In the genomic region with DNA sequence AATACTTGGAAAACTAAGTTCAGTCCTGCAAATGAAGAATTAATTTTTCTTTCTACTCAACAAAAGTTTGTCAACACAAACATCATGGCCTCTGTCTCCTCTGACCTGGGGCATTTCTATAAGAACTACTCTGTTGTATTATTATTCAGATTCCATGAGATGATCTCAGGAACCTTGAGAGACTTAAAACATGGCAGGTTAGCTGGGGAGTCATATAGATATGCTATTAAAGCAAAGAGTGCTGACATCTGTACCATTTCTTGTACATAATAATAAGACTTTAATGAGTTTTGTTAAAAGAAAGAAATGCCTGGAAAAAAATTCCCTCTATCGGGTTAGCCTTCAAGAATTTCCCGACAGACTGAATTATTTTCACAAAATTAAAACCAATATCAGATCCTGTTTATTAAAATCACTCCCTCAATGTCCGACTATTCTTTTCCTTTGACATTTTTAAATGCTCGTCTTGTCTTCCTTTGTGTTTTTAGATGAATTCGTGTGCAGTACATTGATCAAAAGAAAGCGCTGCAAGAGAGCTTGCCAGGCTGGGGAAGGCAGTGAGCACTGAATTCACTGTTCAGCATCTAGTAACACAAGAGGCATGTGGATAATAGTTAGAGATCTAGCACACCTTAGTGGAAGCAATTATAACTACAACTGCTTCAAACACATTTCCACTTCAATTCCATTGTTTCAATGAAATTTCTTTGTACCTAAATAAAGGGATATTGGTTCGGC, we compare ENCODE assay signal across 7 mouse cellular contexts.
DNase-seq lines count a peak whose midpoint lies in the region; ATAC-seq and TF ChIP-seq lines count a peak whose summit lies in the region.

No protein-coding gene starts in this region.

- no peaks in the 10 kb centered on the region for H3K4me1 ChIP-seq in ES-E14 (ENCODE audit: control insufficient read depth in 2 of 2, insufficient read depth in 2 of 2, low read length in 2 of 2, poor library complexity in 1 of 2)
- H3K4me1 ChIP-seq in hindbrain, embryonic 11.5 days (replicated peaks; ENCODE audit: control insufficient read depth, insufficient read depth, low read length) = no peaks in the 10 kb centered on the region
- 0 out of 2 replicates have a peak, but pooled peaks cover 3% of the 10 kb centered on the region for H3K4me1 ChIP-seq in neural tube, embryonic 15.5 days

- no peak overlapping the region for H3K27ac ChIP-seq in ES-E14 (ENCODE audit: insufficient read depth, low read depth, low read length, poor library complexity, severe bottlenecking)
- no peak overlapping the region for H3K27ac ChIP-seq in hindbrain, embryonic 11.5 days (ENCODE audit: low read depth, low read length)
- H3K27ac ChIP-seq in neural tube, embryonic 15.5 days (replicated peaks) = peak overlapping the region; percentile 71

- no peak overlapping the region for H3K4me2 ChIP-seq in hindbrain, embryonic 11.5 days (replicated peaks; ENCODE audit: low read depth, low read length)
- H3K4me2 ChIP-seq in neural tube, embryonic 15.5 days = peak overlapping the region; percentile 33

- peak; percentile 3 for DNase-seq in ES-E14 (ENCODE audit: low read depth, low spot score)
- peak; percentile 17 to 46 for DNase-seq in adrenal gland, postnatal 36 days
- peak; percentile 14 for DNase-seq in fat pad, adult 2 months (ENCODE audit: extremely low read depth, low read depth, low spot score)
- peak; percentile 51 for DNase-seq in hindbrain, embryonic 11.5 days (ENCODE audit: low spot score)
- DNase-seq in left cerebral cortex, adult 18-20 months (ENCODE audit: low spot score in 2 of 2) = peak; percentile 29 to 33
- DNase-seq in thymus, postnatal 14 days = no peak

- in situ Hi-C loops in ES-E14 (cut with MboI; ENCODE audit: low sequenced_read_pairs in 2 of 2, unreplicated experiment in 2 of 2) = no loop called here

- peak; percentile 86; the same call in 1 of the 2 replicates for ATAC-seq in hindbrain, embryonic 11.5 days (ENCODE audit: low FRiP score)
- ATAC-seq in neural tube, embryonic 15.5 days (ENCODE audit: low FRiP score) = peak; percentile 97

- no peaks in the 10 kb centered on the region for H3K27me3 ChIP-seq in hindbrain, embryonic 11.5 days (ENCODE audit: control insufficient read depth, insufficient read depth, low read length)
- no peaks in the 10 kb centered on the region for H3K27me3 ChIP-seq in neural tube, embryonic 15.5 days (replicated peaks)

- WGBS in hindbrain, embryonic 11.5 days = 41% methylated on average over 7 of the region's 7 CpGs
- 10% methylated on average over 7 of the region's 7 CpGs for WGBS in neural tube, embryonic 15.5 days

- H3K36me3 ChIP-seq in ES-E14 (ENCODE audit: control insufficient read depth, insufficient read depth, low read length, poor library complexity, severe bottlenecking) = no peaks in the 10 kb centered on the region
- no peaks in the 10 kb centered on the region for H3K36me3 ChIP-seq in hindbrain, embryonic 11.5 days (ENCODE audit: control insufficient read depth, insufficient read depth, low read length)
- no peaks in the 10 kb centered on the region for H3K36me3 ChIP-seq in neural tube, embryonic 15.5 days

- no peak overlapping the region for H3K4me3 ChIP-seq in ES-E14 (ENCODE audit: insufficient read depth in 1 of 2, low read depth in 1 of 2, low read length in 2 of 2, poor library complexity in 1 of 2, severe bottlenecking in 1 of 2)
- H3K4me3 ChIP-seq in hindbrain, embryonic 11.5 days (ENCODE audit: low read depth, low read length) = no peak overlapping the region
- H3K4me3 ChIP-seq in neural tube, embryonic 15.5 days (replicated peaks) = no peak overlapping the region

- no peaks in the 10 kb centered on the region for H3K9me3 ChIP-seq in ES-E14 (ENCODE audit: control insufficient read depth, insufficient read depth, low read depth, low read length)
- H3K9me3 ChIP-seq in hindbrain, embryonic 11.5 days (ENCODE audit: control insufficient read depth, low read length) = no peaks in the 10 kb centered on the region; the same call in 1 of the 2 replicates
- H3K9me3 ChIP-seq in neural tube, embryonic 15.5 days (replicated peaks) = no peaks in the 10 kb centered on the region

- no peak overlapping the region for H3K9ac ChIP-seq in ES-E14 (ENCODE audit: insufficient read depth, low read depth, low read length, poor library complexity, severe bottlenecking)
- H3K9ac ChIP-seq in hindbrain, embryonic 11.5 days (ENCODE audit: low read depth, low read length) = no peak overlapping the region
- no peak overlapping the region for H3K9ac ChIP-seq in neural tube, embryonic 15.5 days (replicated peaks)

TF ChIP-seq in ES-E14, 5 proteins besides CTCF, POLR2A, EP300 and RAD21:
- no peak for TF ChIP-seq CHD2 (IDR thresholded peaks at IDR 0.05; ENCODE audit: low read depth, low read length)
- no peak for TF ChIP-seq MAFK (IDR thresholded peaks at IDR 0.05; ENCODE audit: insufficient read depth, low read depth, low read length)
- TF ChIP-seq ZNF384 (IDR thresholded peaks at IDR 0.05; ENCODE audit: low read depth, low read length) = no peak
- no peak for TF ChIP-seq HCFC1 (IDR thresholded peaks at IDR 0.05; ENCODE audit: borderline replicate concordance, insufficient read depth, low read length)
- TF ChIP-seq ZC3H11A (IDR thresholded peaks at IDR 0.05; ENCODE audit: borderline replicate concordance, low read depth, low read length) = no peak
TF ChIP-seq in ES-E14: peak in this region for 0.
